Mouse (Mus musculus): ENCODE data around the gene Nsmce4a. TPM values are rescaled to one million over a fixed set of nuclear protein-coding genes. Genes with fewer than 3 reads are reported as not detected.
"Not testable (repeated sequence)": the region's sequence is repeated elsewhere in the genome, so short reads cannot be mapped to it uniquely, and the experiment has no call there.

The Nsmce4a gene
- total and polyA plus RNA-seq, 3 experiments: 117 to 134 (median 129) TPM

DNA sequence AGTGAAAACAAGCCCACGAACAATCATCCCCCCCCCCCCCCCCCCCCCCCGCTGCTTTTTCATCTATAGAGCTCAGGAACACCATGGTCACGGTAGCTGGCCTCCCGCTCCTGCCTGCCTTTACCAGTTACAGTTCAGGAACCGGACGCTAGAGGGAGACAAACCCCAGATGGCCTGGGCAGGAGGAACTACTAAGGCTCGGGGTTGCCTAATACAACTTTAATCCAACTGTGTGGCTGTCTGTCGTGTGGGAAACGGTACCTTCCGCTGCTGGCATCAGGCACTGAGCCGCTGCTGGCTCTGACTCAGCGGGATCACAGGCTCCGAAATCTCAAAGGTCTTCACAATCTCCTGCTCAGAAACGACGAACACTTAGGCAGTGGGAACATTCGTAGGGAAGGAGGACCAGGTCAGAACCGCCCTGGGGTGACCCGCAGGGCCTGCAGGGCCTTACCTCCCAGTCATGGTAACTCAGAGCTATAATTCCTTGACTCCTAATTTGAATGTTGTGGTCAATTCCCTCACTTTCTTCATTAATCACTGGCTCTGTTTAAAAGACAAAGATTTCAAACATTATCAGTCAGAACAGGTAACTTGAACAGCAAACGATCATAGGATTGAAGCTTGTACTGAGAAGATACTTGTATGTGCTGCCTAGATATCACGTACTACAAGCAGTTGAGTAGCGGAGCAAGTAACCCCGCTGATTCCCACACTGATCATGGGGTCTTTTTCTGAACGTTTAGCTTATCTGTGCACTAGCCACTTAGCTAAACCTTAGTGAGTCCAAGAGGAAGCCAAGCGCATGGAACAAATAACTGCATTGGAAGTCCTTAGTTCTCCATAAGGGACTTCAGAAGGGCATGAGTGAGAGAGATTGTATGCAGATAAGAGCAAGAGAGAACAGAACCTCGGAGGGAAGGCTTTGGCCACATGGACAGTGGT is 39.3 kb downstream of the Nsmce4a start:
- Histone ChIP-seq H3K79me2 (ENCODE audit: control insufficient read depth, insufficient read depth, low read length, poor library complexity) (no peaks in the 10 kb centered on the region), H3K27ac (ENCODE audit: control insufficient read depth, low read depth, low read length) (peak overlapping the region; percentile 26; the same call in 1 of the 2 replicates), H3K4me3 (ENCODE audit: control insufficient read depth in 1 of 2, insufficient read depth in 1 of 2, low read depth in 2 of 2, low read length in 2 of 2) (no peak overlapping the region), H3K4me1 (ENCODE audit: control insufficient read depth in 1 of 2, insufficient read depth in 2 of 2, low read length in 2 of 2) (peaks cover 0 to 3% of the 10 kb centered on the region in 2 experiments; a peak in 1 of 4 replicates), H3K9me3 (replicated peaks; ENCODE audit: insufficient read depth, low read length) (no peaks in the 10 kb centered on the region), H3K27me3 (ENCODE audit: control insufficient read depth in 1 of 2, insufficient read depth in 2 of 2, low read length in 2 of 2) (no peaks in the 10 kb centered on the region), H3K36me3 (ENCODE audit: control insufficient read depth in 1 of 2, insufficient read depth in 2 of 2, low read length in 2 of 2) (peaks cover 12 to 32% of the 10 kb centered on the region in 2 experiments; a peak in 3 of 4 replicates), H3K9ac (ENCODE audit: control insufficient read depth, low read depth, low read length, poor library complexity, severe bottlenecking) (0 out of 2 replicates have a peak overlapping the region, but pooled peaks have one; percentile 9)
- peak; percentile 90 for DNase-seq (ENCODE audit: low read depth, low spot score)
- 0 out of 4 replicates have a peak, but pooled peaks of 1 of the 2 experiments have one; percentile 4 for TF ChIP-seq EP300 (IDR thresholded peaks at IDR 0.05; ENCODE audit: low read depth in 1 of 2, low read length in 2 of 2)
- TF ChIP-seq TCF12 (IDR thresholded peaks at IDR 0.05; ENCODE audit: low read depth, low read length): 0 out of 2 replicates have a peak, but pooled peaks have one; percentile 9
- no peak for TF ChIP-seq MAFK (IDR thresholded peaks at IDR 0.05; ENCODE audit: borderline replicate concordance, low read depth, low read length)
- TF ChIP-seq SMC3 (IDR thresholded peaks at IDR 0.05; ENCODE audit: low read depth, low read length): peak; percentile 51
- TF ChIP-seq CHD2 (IDR thresholded peaks at IDR 0.05; ENCODE audit: low read length): no peak
- peak; percentile 60 for TF ChIP-seq RAD21 (IDR thresholded peaks at IDR 0.05; ENCODE audit: low read depth, low read length)
- TF ChIP-seq E2F4 (IDR thresholded peaks at IDR 0.05; ENCODE audit: borderline replicate concordance, low read depth, low read length): no peak
- TF ChIP-seq MYC (IDR thresholded peaks at IDR 0.05; ENCODE audit: low read depth, low read length): no peak
- no peak for TF ChIP-seq ELF1 (IDR thresholded peaks at IDR 0.05; ENCODE audit: low read depth, low read length)
- no peak for TF ChIP-seq POLR2A (IDR thresholded peaks at IDR 0.05; ENCODE audit: control insufficient read depth in 1 of 2, insufficient read depth in 1 of 2, low read depth in 1 of 2, low read length in 2 of 2, poor library complexity in 1 of 2)
- TF ChIP-seq MXI1 (IDR thresholded peaks at IDR 0.05; ENCODE audit: low read depth, low read length): 0 out of 2 replicates have a peak, but pooled peaks have one; percentile 26
- TF ChIP-seq ETS1 (IDR thresholded peaks at IDR 0.05; ENCODE audit: low read depth, low read length): peak; percentile 13; the same call in 1 of the 2 replicates
- peak; percentile 84 to 92 (median 84) for TF ChIP-seq CTCF (IDR thresholded peaks at IDR 0.05 in 2 of 3, conservative IDR thresholded peaks at IDR 0.05 in 1 of 3; ENCODE audit: control insufficient read depth in 1 of 3, insufficient read depth in 1 of 3, low read depth in 2 of 3, low read length in 3 of 3, poor library complexity in 1 of 3, severe bottlenecking in 1 of 3)
- 0 out of 2 replicates have a peak, but pooled peaks have one; percentile 41 for TF ChIP-seq HCFC1 (IDR thresholded peaks at IDR 0.05; ENCODE audit: low read depth, low read length)
- TF ChIP-seq MAZ (IDR thresholded peaks at IDR 0.05; ENCODE audit: low read depth, low read length): no peak
- TF ChIP-seq POLR2AphosphoS2 (IDR thresholded peaks at IDR 0.05; ENCODE audit: low read length): no peak
- peak; percentile 43; the same call in 1 of the 2 replicates for TF ChIP-seq SIN3A (IDR thresholded peaks at IDR 0.05; ENCODE audit: low read length)
- no peak for TF ChIP-seq POLR2AphosphoS5 (IDR thresholded peaks at IDR 0.05; ENCODE audit: borderline replicate concordance, low read depth, low read length)
- TF ChIP-seq CHD1 (IDR thresholded peaks at IDR 0.05; ENCODE audit: low read depth, low read length): no peak
- TF ChIP-seq BHLHE40 (IDR thresholded peaks at IDR 0.05; ENCODE audit: borderline replicate concordance, low read depth, low read length): no peak

DNA sequence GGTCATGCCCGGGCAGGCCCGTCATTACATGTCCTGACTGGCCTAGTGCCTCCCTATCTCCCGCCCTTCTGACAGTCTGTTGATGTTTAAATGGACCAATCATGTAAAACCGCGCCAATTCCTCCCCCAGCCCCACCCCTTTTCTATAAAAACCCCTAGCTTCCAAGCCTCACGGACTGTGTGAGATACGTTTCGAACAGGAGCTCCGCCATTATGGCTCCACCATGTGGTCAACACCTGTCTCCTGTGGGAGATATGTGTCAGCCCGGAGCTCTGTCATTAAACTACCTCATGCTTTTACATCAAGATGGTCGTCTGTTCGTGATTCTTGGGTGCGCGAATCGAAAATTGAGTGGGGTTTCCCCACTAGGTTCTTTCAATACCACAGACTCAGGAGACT is 41.8 kb downstream of the Nsmce4a start:
- peaks cover 8 to 24% of the 10 kb centered on the region in 2 experiments; a peak in 3 of 4 replicates for H3K36me3 ChIP-seq (ENCODE audit: control insufficient read depth in 1 of 2, insufficient read depth in 2 of 2, low read length in 2 of 2)
- not testable (repeated sequence) for H3K4me1 ChIP-seq (ENCODE audit: control insufficient read depth in 1 of 2, insufficient read depth in 2 of 2, low read length in 2 of 2); H3K9me3 ChIP-seq (replicated peaks; ENCODE audit: insufficient read depth, low read length); DNase-seq (ENCODE audit: low read depth, low spot score); H3K79me2 ChIP-seq (ENCODE audit: control insufficient read depth, insufficient read depth, low read length, poor library complexity); H3K27ac ChIP-seq (ENCODE audit: control insufficient read depth, low read depth, low read length); H3K9ac ChIP-seq (ENCODE audit: control insufficient read depth, low read depth, low read length, poor library complexity, severe bottlenecking); H3K4me3 ChIP-seq (ENCODE audit: control insufficient read depth in 1 of 2, insufficient read depth in 1 of 2, low read depth in 2 of 2, low read length in 2 of 2); H3K27me3 ChIP-seq (ENCODE audit: control insufficient read depth in 1 of 2, insufficient read depth in 2 of 2, low read length in 2 of 2)

All from MEL (cell line).